Mouse (Mus musculus) heart, embryonic 16.5 days (tissue): ENCODE measurements around the gene Gm10322. TPM values are rescaled to one million over a fixed set of nuclear protein-coding genes. Genes with fewer than 3 reads are reported as not detected.

ENCODE experiments used
- ATAC-seq: fragments of 200-750 bp; cut with Nextera tagmentation; replicated peaks from 2 replicates; pipeline ENCODE4 v1.8.0; 2017; ENCODE audit warnings: moderate number of reproducible peaks; ENCODE audit not compliant: insufficient read depth, low FRiP score; ENCODE audit errors: extremely low read depth
- H3K27ac ChIP-seq: fragments of 300-500 bp; sonication (generic); 2 replicates; pipeline ENCODE4 v1.5.1; 2014; ENCODE audit warnings: mild to moderate bottlenecking, low read length, control low read depth, moderate library complexity
- H3K27me3 ChIP-seq: fragments of 300-500 bp; sonication (generic); 2 replicates; pipeline ENCODE4 v1.6.1; 2014; ENCODE audit warnings: low read length, mixed read lengths; ENCODE audit not compliant: control insufficient read depth, insufficient read depth
- H3K36me3 ChIP-seq: fragments of 300-500 bp; sonication (generic); 2 replicates; pipeline ENCODE4 v1.6.1; 2014; ENCODE audit not compliant: control insufficient read depth, insufficient read depth
- H3K4me1 ChIP-seq: fragments of 300-500 bp; sonication (generic); 2 replicates; pipeline ENCODE4 v1.6.1; 2014; ENCODE audit warnings: low read length, mixed read lengths; ENCODE audit not compliant: control insufficient read depth, insufficient read depth
- H3K4me2 ChIP-seq: fragments of 300-500 bp; sonication (generic); 2 replicates; pipeline ENCODE4 v1.6.1; 2014; ENCODE audit warnings: low read depth, mild to moderate bottlenecking, control low read depth, low read length
- H3K4me3 ChIP-seq: fragments of 300-500 bp; sonication (generic); 2 replicates; pipeline ENCODE4 v1.5.1; 2014; ENCODE audit warnings: mild to moderate bottlenecking, control low read depth, low read length
- H3K9ac ChIP-seq: fragments of 300-500 bp; sonication (generic); 2 replicates; pipeline ENCODE4 v1.6.1; 2014; ENCODE audit warnings: low read length, control low read depth
- H3K9me3 ChIP-seq: fragments of 300-500 bp; sonication (generic); replicated peaks from 2 replicates; pipeline ENCODE4 v1.6.1; 2016; ENCODE audit warnings: low read length; ENCODE audit not compliant: control insufficient read depth
- WGBS: fragments of 180-500 bp; shearing (Covaris S2); extraction: QIAGEN DNeasy Blood & Tissue Kit; methylation state at CpG from one replicate; pipeline ENCODE4 v1.1.7; 2014; 5-methylcytosine and 5-hydroxymethylcytosine counted together
- polyA plus RNA-seq: library from polyadenylated mRNA; unstranded; fragments of >200 nt; fragmentation: Nextera tagmentation; extraction: Ambion mirVana; gene quantifications from 2 replicates; pipeline ENCODE4 v1.2.1, GENCODE M21; 2015

Gm10322 gene
- polyA plus RNA-seq, 1 experiment from 2014 or later: not detected

GRCm38 (mm10) chr10:59577871-59578801 is 37.7 kb upstream of the Gm10322 start:
- Histone ChIP-seq H3K9ac (no peak overlapping the region), H3K27ac (peak overlapping the region; percentile 85), H3K4me2 (peak overlapping the region; percentile 1; the same call in 1 of the 2 replicates), H3K36me3 (0 out of 2 replicates have a peak, but pooled peaks cover 4% of the 10 kb centered on the region), H3K27me3 (no peaks in the 10 kb centered on the region), H3K4me1 (peaks cover 12% of the 10 kb centered on the region), H3K9me3 (peaks cover 2% of the 10 kb centered on the region; the same call in 1 of the 2 replicates), H3K4me3 (no peak overlapping the region)
- peak; percentile 89 for ATAC-seq
- WGBS: 50% methylated on average over 12 of the region's 12 CpGs

DNA sequence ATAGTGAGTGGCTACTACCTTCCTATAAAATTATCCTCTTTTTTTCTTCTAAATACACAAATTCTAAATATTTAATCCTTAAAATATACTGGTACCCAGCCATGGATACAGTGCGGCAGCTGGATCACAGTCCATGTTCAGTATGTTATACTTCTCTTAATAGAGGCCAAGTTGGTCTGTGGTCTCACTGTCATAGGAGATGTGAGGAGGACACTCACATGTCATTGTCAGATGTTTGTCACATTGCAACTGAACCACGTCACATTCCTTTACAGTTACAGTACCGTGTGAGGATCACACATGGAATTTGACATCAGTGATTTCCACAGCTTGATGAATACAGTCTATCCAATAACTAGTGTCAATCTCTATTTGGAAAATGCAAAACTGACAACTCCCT is 36.2 kb upstream of the Gm10322 start:
- no peak for ATAC-seq
- H3K27ac ChIP-seq: no peak overlapping the region
- no peak overlapping the region for H3K4me3 ChIP-seq
- no peak overlapping the region for H3K4me2 ChIP-seq
- 67% methylated on average over 3 of the region's 3 CpGs for WGBS
- H3K36me3 ChIP-seq: 0 out of 2 replicates have a peak, but pooled peaks cover 6% of the 10 kb centered on the region
- no peaks in the 10 kb centered on the region for H3K9me3 ChIP-seq
- peaks cover 12% of the 10 kb centered on the region for H3K4me1 ChIP-seq
- H3K9ac ChIP-seq: no peak overlapping the region
- no peaks in the 10 kb centered on the region for H3K27me3 ChIP-seq

DNA sequence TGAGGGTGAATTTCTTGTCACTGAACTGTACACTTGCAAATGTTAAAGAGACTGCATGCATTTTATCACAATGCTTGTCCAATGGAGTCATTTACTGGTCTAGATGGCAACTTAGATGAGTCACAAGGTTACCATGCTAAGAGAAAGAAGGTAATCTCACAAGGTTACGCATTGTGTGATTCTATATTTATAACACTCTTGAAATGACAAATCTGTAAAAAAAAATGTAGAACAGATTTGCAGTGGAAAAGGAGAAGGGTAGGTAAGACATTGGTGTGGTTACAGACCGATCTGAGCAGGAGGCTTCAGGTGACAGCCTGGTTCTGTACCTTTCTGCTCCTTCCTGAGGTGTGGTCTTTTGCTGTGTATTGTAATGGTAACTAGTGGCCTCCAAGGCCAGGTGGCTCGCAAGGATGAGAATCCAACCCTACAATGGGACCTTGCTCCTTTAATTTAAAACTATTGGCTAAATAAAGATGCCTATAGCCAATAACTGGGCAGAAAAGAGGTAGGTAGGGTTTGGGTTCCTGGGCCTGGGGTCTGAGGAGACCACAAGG is 35.2 kb upstream of the Gm10322 start:
- H3K4me2 ChIP-seq: no peak overlapping the region
- 0 out of 2 replicates have a peak, but pooled peaks cover 6% of the 10 kb centered on the region for H3K36me3 ChIP-seq
- WGBS: 90% methylated on average over 3 of the region's 3 CpGs
- peaks cover 12% of the 10 kb centered on the region for H3K4me1 ChIP-seq
- no peaks in the 10 kb centered on the region for H3K9me3 ChIP-seq
- no peak for ATAC-seq
- H3K4me3 ChIP-seq: no peak overlapping the region
- H3K27ac ChIP-seq: no peak overlapping the region
- no peak overlapping the region for H3K9ac ChIP-seq
- no peaks in the 10 kb centered on the region for H3K27me3 ChIP-seq

GRCm38 (mm10) chr10:59581826-59582543 is 33.9 kb upstream of the Gm10322 start:
- Histone ChIP-seq H3K4me3 (no peak overlapping the region), H3K27me3 (no peaks in the 10 kb centered on the region), H3K4me1 (peaks cover 10% of the 10 kb centered on the region), H3K9ac (no peak overlapping the region), H3K9me3 (no peaks in the 10 kb centered on the region), H3K36me3 (0 out of 2 replicates have a peak, but pooled peaks cover 6% of the 10 kb centered on the region), H3K27ac (no peak overlapping the region), H3K4me2 (no peak overlapping the region)
- no peak for ATAC-seq
- WGBS: 91% methylated on average over 1 of the region's 1 CpGs

GRCm38 (mm10) chr10:59585621-59586020 is 30.2 kb upstream of the Gm10322 start:
- WGBS: 87% methylated on average over 5 of the region's 5 CpGs
- no peaks in the 10 kb centered on the region for H3K27me3 ChIP-seq
- H3K4me1 ChIP-seq: no peaks in the 10 kb centered on the region
- no peak overlapping the region for H3K9ac ChIP-seq
- H3K36me3 ChIP-seq: 0 out of 2 replicates have a peak, but pooled peaks cover 6% of the 10 kb centered on the region
- H3K9me3 ChIP-seq: no peaks in the 10 kb centered on the region
- no peak for ATAC-seq
- no peak overlapping the region for H3K4me2 ChIP-seq
- H3K4me3 ChIP-seq: no peak overlapping the region
- H3K27ac ChIP-seq: no peak overlapping the region

DNA sequence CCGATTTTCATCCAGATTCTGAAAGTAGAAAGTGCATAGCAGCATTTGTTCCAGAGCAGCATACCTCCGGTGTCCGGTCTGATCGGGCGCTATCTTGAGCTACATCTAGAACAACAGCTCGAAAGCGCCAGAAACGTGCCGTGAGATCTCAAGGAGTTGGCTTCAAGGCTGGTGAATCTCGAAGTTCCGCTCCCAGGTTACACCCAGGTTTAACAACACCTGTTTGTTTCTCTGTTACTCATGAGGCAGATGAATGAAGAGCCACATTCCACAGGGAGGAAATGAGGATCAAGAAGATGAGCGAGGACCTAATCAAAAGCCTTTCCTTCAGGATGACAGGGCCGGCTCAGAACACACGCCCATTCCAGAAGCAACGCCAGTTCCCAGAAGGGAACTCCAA is 29.0 kb upstream of the Gm10322 start:
- no peak overlapping the region for H3K27ac ChIP-seq
- no peak overlapping the region for H3K9ac ChIP-seq
- 0 out of 2 replicates have a peak, but pooled peaks cover 6% of the 10 kb centered on the region for H3K36me3 ChIP-seq
- H3K9me3 ChIP-seq: no peaks in the 10 kb centered on the region
- H3K4me3 ChIP-seq: no peak overlapping the region
- 83% methylated on average over 15 of the region's 15 CpGs for WGBS
- H3K4me2 ChIP-seq: no peak overlapping the region
- H3K4me1 ChIP-seq: no peaks in the 10 kb centered on the region
- ATAC-seq: no peak
- H3K27me3 ChIP-seq: no peaks in the 10 kb centered on the region

GRCm38 (mm10) chr10:59588135-59588534 is 27.7 kb upstream of the Gm10322 start:
- Histone ChIP-seq H3K27me3 (no peaks in the 10 kb centered on the region), H3K4me2 (no peak overlapping the region), H3K4me3 (no peak overlapping the region), H3K4me1 (no peaks in the 10 kb centered on the region), H3K27ac (no peak overlapping the region), H3K9ac (no peak overlapping the region), H3K36me3 (0 out of 2 replicates have a peak, but pooled peaks cover 2% of the 10 kb centered on the region), H3K9me3 (no peaks in the 10 kb centered on the region)
- no peak for ATAC-seq
- 77% methylated on average over 7 of the region's 7 CpGs for WGBS

DNA sequence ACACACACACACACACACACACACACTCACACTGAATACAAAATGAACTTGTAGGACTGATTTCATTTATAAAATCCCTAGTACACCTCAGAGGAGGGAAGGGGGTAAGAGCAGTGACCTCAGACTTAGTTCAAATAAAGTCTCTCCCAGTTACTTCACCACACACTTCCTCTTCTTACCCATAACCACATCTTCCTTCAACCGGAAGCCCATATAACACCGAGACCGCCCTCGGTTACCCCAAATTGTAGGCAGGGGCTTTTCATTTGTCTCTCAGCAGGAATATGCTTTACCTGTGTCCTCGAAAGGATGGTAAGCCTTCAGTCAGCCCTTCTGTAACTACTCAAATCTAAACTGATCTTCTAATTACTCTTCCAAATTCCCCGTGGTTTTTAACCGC is 26.4 kb upstream of the Gm10322 start:
- WGBS: 80% methylated on average over 7 of the region's 7 CpGs
- no peaks in the 10 kb centered on the region for H3K27me3 ChIP-seq
- H3K4me3 ChIP-seq: peak overlapping the region; percentile 17

More for the DNA sequence above, 26.4 kb upstream of the Gm10322 start:
- Histone ChIP-seq H3K9me3 (no peaks in the 10 kb centered on the region), H3K9ac (no peak overlapping the region), H3K27ac (no peak overlapping the region), H3K4me1 (peaks cover 2% of the 10 kb centered on the region; the same call in 1 of the 2 replicates), H3K36me3 (no peaks in the 10 kb centered on the region), H3K4me2 (peak overlapping the region; percentile 46)
- no peak for ATAC-seq
